34 mouse cellular contexts compared by ENCODE assay signal in genomic region chr7:127583260-127583659, GRCm38 (mm10). TPM values are rescaled to one million over a fixed set of nuclear protein-coding genes. Genes with fewer than 3 reads are reported as not detected.
"Had no signal": no experiment of that assay in that cellular context is flagged by ENCODE, and none has a peak within 500 bp of the region (broad histone marks: within the 10 kb centered on the region; RNA-seq: fewer than 3 reads in every experiment).

No protein-coding gene starts in this region.

- H3K9me3 ChIP-seq: heart, embryonic 12.5 days; heart, embryonic 13.5 days; heart, embryonic 15.5 days; hindbrain, embryonic 10.5 days; hindbrain, embryonic 12.5 days; hindbrain, embryonic 13.5 days; hindbrain, embryonic 15.5 days; intestine, embryonic 15.5 days; kidney, embryonic 15.5 days had no signal

- H3K27ac ChIP-seq: heart, embryonic 13.5 days; heart, embryonic 15.5 days; hindbrain, embryonic 10.5 days; hindbrain, embryonic 12.5 days; hindbrain, embryonic 13.5 days; hindbrain, embryonic 14.5 days; hindbrain, embryonic 15.5 days; hindbrain, postnatal 0 days; intestine, embryonic 15.5 days; kidney, embryonic 15.5 days; kidney, postnatal 0 days; layer of hippocampus, adult 2 months; left cerebral cortex, adult 2 months had no signal

- H3K27me3 ChIP-seq: heart, embryonic 12.5 days; heart, embryonic 13.5 days; heart, embryonic 15.5 days; hindbrain, embryonic 12.5 days; hindbrain, embryonic 13.5 days; hindbrain, embryonic 15.5 days; intestine, embryonic 15.5 days; kidney, embryonic 15.5 days had no signal

- H3K4me2 ChIP-seq: heart, embryonic 12.5 days; heart, embryonic 13.5 days; heart, embryonic 15.5 days; hindbrain, embryonic 12.5 days; hindbrain, embryonic 13.5 days; hindbrain, embryonic 14.5 days; hindbrain, embryonic 15.5 days; intestine, embryonic 15.5 days; kidney, embryonic 15.5 days had no signal

- DNase-seq: heart, postnatal 10 days; heart, postnatal 14 days; heart, postnatal 36 days; heart, postnatal 4 days; kidney, adult 11 months; kidney, adult 18-20 months; kidney, adult 2 months; kidney, adult 8-10 months; kidney, adult 9 months; kidney, postnatal 10 days; kidney, postnatal 14 days; kidney, postnatal 36 days; kidney, postnatal 4 days; layer of hippocampus, adult 9-11 months; layer of hippocampus, postnatal 36 days had no signal

- H3K9ac ChIP-seq: heart, embryonic 13.5 days; heart, embryonic 15.5 days; hindbrain, embryonic 12.5 days; hindbrain, embryonic 13.5 days; hindbrain, embryonic 14.5 days; hindbrain, embryonic 15.5 days; intestine, embryonic 15.5 days; kidney, embryonic 15.5 days had no signal

- ATAC-seq: hindbrain, embryonic 16.5 days; hindbrain, postnatal 0 days; inflammation-experienced regulatory T-cells, adult 6 months; intestine, embryonic 15.5 days; intestine, embryonic 16.5 days; intestine, postnatal 0 days had no signal

- H3K4me3 ChIP-seq: heart, embryonic 12.5 days; heart, embryonic 13.5 days; heart, embryonic 15.5 days; hindbrain, embryonic 10.5 days; hindbrain, embryonic 12.5 days; hindbrain, embryonic 13.5 days; hindbrain, embryonic 15.5 days; intestine, embryonic 15.5 days; kidney, embryonic 15.5 days; layer of hippocampus, adult 2 months; left cerebral cortex, adult 2 months had no signal

RNA-seq across cellular contexts. Expression of gene Tmem265, which starts 22.1 kb away (rescaled TPM):
- total RNA-seq: heart, postnatal 10 days; heart, postnatal 14 days; heart, postnatal 25 days; heart, postnatal 36 days; layer of hippocampus, adult 2 months had no signal
- polyA plus RNA-seq: kidney, adult 2 months had no signal
